Mouse (Mus musculus): ENCODE measurements around the gene Omt2a.
"Not testable (repeated sequence)": the region's sequence is repeated elsewhere in the genome, so short reads cannot be mapped to it uniquely, and the experiment has no call there.

DNA sequence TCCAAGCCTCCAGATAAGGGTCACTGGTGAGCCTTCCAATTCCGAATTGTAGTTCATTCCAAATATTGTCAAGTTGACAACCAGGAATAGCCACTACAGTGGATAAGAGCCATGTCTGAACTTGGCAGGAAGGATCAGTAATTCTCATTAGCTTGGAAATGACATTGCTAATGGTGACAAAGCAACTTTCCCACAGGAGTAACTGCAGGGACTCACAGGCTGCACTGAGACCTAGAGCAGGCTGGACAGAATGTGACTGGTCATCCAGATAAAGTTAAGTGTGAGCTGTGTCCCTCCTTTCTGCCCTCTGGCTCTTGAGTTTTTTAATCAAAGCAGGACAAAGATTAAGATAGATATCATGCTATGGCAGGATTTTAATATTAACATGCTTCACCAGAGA is 25.5 kb downstream of the Omt2a start:
- TF ChIP-seq CTCF (IDR thresholded peaks at IDR 0.05; ENCODE audit: low read depth, low read length); EP300 (IDR thresholded peaks at IDR 0.05; ENCODE audit: insufficient read depth, low read depth, low read length); POLR2A (IDR thresholded peaks at IDR 0.05; ENCODE audit: insufficient read depth, low read length): not testable (repeated sequence)
